Mouse (Mus musculus): ENCODE data around the gene Itpr3. TPM values are rescaled to one million over a fixed set of nuclear protein-coding genes. Genes with fewer than 3 reads are reported as not detected.

Itpr3 gene
- polyA plus RNA-seq, 1 experiment from 2014 or later, result 5.8 TPM

- Histone ChIP-seq H3K27ac (ENCODE audit: low read depth) (no peak overlapping the region), H3K27me3 (ENCODE audit: insufficient read depth, low read length) (no peaks in the 10 kb centered on the region), H3K4me2 (no peak overlapping the region), H3K9ac (no peak overlapping the region), H3K36me3 (ENCODE audit: insufficient read depth) (no peaks in the 10 kb centered on the region), H3K9me3 (ENCODE audit: low read depth, low read length) (no peaks in the 10 kb centered on the region), H3K4me3 (ENCODE audit: low read depth, low read length) (no peak overlapping the region), H3K4me1 (ENCODE audit: insufficient read depth) (no peaks in the 10 kb centered on the region)
- DNase-seq (peak; percentile 47), ATAC-seq (ENCODE audit: insufficient read depth) (no peak)
- 9% methylated on average over 8 of the region's 8 CpGs for WGBS
- TF ChIP-seq CTCF (IDR thresholded peaks at IDR 0.05; ENCODE audit: low read depth), result no peak
These were observed 89.3 kb downstream of the Itpr3 start for GRCm38 (mm10) chr17:27146323-27146923.

GRCm38 (mm10) chr17:27150871-27151270 lies 93.8 kb downstream of the Itpr3 start:
- no peaks in the 10 kb centered on the region for H3K27me3 ChIP-seq (ENCODE audit: insufficient read depth, low read length)
- H3K4me1 ChIP-seq (ENCODE audit: insufficient read depth), result no peaks in the 10 kb centered on the region
- no peak for TF ChIP-seq CTCF (IDR thresholded peaks at IDR 0.05; ENCODE audit: low read depth)
- no peak overlapping the region for H3K9ac ChIP-seq
- H3K27ac ChIP-seq (ENCODE audit: low read depth), result no peak overlapping the region
- DNase-seq (no peak), ATAC-seq (ENCODE audit: insufficient read depth) (no peak)
- H3K4me2 ChIP-seq, result no peak overlapping the region
- H3K9me3 ChIP-seq (ENCODE audit: low read depth, low read length), result no peaks in the 10 kb centered on the region
- no peak overlapping the region for H3K4me3 ChIP-seq (ENCODE audit: low read depth, low read length)
- no peaks in the 10 kb centered on the region for H3K36me3 ChIP-seq (ENCODE audit: insufficient read depth)
- WGBS, result 60% methylated on average over 7 of the region's 7 CpGs

DNA sequence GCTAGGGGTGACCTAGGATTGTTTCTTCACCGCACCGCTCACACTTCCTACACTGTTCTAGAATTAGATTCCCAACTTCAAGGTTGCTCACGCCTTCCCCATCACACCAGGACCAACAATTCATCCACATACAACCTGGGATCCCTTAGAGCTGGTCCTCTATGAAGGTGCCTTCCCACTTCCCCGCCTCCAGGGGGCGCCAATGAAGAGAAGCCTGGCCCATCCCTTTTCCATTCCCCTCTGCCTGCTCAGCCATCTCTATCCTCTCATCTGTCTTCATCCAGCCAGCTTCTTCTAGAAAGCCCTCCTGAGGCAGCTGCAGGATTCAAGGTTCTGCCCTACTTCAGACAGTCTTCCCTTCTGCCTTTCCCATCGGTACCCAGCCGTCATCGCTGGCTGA lies 94.3 kb downstream of the Itpr3 start:
- peak; percentile 58 for TF ChIP-seq CTCF (IDR thresholded peaks at IDR 0.05; ENCODE audit: low read depth)

DNA sequence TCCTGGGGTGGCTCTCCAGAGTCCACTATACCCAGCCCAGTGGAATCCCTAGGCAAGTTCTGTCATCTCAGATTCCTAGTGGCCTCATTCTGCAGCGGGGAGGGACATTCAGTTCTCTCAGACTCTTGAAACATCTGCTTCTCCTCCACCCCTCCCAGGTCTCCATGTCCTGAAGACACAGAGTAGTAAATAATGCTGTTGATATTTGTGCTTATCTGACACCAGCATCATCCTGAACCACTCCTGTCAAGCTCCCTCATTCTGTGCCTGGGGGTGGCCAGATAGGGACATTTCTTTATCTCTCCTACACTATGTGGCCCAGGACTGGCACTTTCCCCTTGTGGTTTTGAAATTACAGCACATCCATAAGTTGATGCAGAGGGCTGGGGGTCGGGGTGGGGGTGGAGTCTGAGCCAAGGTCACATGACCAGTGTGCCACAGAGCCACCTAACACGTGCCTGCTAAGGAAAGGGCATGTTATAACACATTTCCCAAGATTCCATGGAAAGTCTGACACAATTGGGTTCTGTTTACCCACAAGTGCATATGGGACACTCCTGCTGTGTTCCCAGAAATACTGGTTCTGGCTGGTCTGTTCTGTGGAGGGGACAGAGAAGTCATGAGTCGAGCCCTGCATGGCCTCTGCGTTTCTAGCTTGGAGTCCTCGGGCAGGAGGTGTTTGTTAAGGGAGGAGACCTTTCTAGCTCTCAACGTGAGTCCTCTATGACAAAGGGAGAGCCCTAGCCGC lies 96.0 kb downstream of the Itpr3 start:
- peak; percentile 21; the same call in 1 of the 2 replicates for ATAC-seq (ENCODE audit: insufficient read depth)
- no peaks in the 10 kb centered on the region for H3K9me3 ChIP-seq (ENCODE audit: low read depth, low read length)
- H3K4me2 ChIP-seq, result no peak overlapping the region
- no peaks in the 10 kb centered on the region for H3K27me3 ChIP-seq (ENCODE audit: insufficient read depth, low read length)
- H3K4me1 ChIP-seq (ENCODE audit: insufficient read depth), result no peaks in the 10 kb centered on the region
- H3K4me3 ChIP-seq (ENCODE audit: low read depth, low read length), result no peak overlapping the region
- WGBS, result 47% methylated on average over 8 of the region's 8 CpGs
- TF ChIP-seq CTCF (IDR thresholded peaks at IDR 0.05; ENCODE audit: low read depth), result no peak
- H3K9ac ChIP-seq, result no peak overlapping the region
- DNase-seq, result no peak
- no peaks in the 10 kb centered on the region for H3K36me3 ChIP-seq (ENCODE audit: insufficient read depth)
- no peak overlapping the region; the same call in 1 of the 2 replicates for H3K27ac ChIP-seq (ENCODE audit: low read depth)

More for the DNA sequence above, 94.3 kb downstream of the Itpr3 start:
- DNase-seq (no peak), ATAC-seq (ENCODE audit: insufficient read depth) (no peak)
- Histone ChIP-seq H3K4me3 (ENCODE audit: low read depth, low read length) (no peak overlapping the region), H3K4me2 (no peak overlapping the region), H3K36me3 (ENCODE audit: insufficient read depth) (no peaks in the 10 kb centered on the region), H3K27me3 (ENCODE audit: insufficient read depth, low read length) (no peaks in the 10 kb centered on the region), H3K9me3 (ENCODE audit: low read depth, low read length) (no peaks in the 10 kb centered on the region), H3K27ac (ENCODE audit: low read depth) (no peak overlapping the region), H3K9ac (no peak overlapping the region), H3K4me1 (ENCODE audit: insufficient read depth) (no peaks in the 10 kb centered on the region)
- WGBS, result 71% methylated on average over 8 of the region's 8 CpGs

DNA sequence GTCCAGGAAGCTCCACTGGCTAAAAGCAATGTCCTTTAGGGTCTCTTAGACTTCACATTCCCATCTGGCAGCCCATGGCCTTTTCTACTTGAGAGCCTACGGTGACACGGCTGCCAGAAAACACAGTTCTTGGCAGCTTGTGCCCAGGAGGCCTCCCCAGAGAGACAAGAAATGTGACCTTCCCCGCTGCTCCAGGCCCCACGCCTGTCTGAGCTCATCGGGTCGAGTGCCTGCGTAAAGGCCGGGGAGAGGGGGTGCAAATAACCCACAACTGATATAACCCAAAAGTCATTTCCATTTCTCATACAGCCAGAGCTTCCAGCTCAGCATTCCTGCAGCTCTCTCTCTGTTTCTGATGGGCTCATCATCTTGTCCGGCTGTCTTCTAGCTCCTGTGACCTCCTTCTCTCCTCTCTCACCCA lies 96.7 kb downstream of the Itpr3 start:
- Histone ChIP-seq H3K27me3 (ENCODE audit: insufficient read depth, low read length) (no peaks in the 10 kb centered on the region), H3K4me3 (ENCODE audit: low read depth, low read length) (no peak overlapping the region), H3K27ac (ENCODE audit: low read depth) (no peak overlapping the region; the same call in 1 of the 2 replicates), H3K4me2 (no peak overlapping the region), H3K4me1 (ENCODE audit: insufficient read depth) (no peaks in the 10 kb centered on the region), H3K36me3 (ENCODE audit: insufficient read depth) (no peaks in the 10 kb centered on the region), H3K9me3 (ENCODE audit: low read depth, low read length) (no peaks in the 10 kb centered on the region), H3K9ac (no peak overlapping the region)
- no peak for TF ChIP-seq CTCF (IDR thresholded peaks at IDR 0.05; ENCODE audit: low read depth)
- WGBS, result 44% methylated on average over 9 of the region's 9 CpGs
- no peak for ATAC-seq (ENCODE audit: insufficient read depth)
- peak; percentile 25 for DNase-seq

- H3K4me3 ChIP-seq (ENCODE audit: low read depth, low read length), result no peak overlapping the region
- WGBS, result 87% methylated on average over 14 of the region's 14 CpGs
- no peak overlapping the region for H3K9ac ChIP-seq
- no peaks in the 10 kb centered on the region for H3K36me3 ChIP-seq (ENCODE audit: insufficient read depth)
- no peaks in the 10 kb centered on the region for H3K9me3 ChIP-seq (ENCODE audit: low read depth, low read length)
- H3K27me3 ChIP-seq (ENCODE audit: insufficient read depth, low read length), result no peaks in the 10 kb centered on the region
- no peak for TF ChIP-seq CTCF (IDR thresholded peaks at IDR 0.05; ENCODE audit: low read depth)
- no peak for ATAC-seq (ENCODE audit: insufficient read depth)
- no peak overlapping the region for H3K4me2 ChIP-seq
- H3K27ac ChIP-seq (ENCODE audit: low read depth), result no peak overlapping the region
- H3K4me1 ChIP-seq (ENCODE audit: insufficient read depth), result no peaks in the 10 kb centered on the region
- DNase-seq, result no peak
These were observed 97.2 kb downstream of the Itpr3 start for GRCm38 (mm10) chr17:27154256-27154655.

DNA sequence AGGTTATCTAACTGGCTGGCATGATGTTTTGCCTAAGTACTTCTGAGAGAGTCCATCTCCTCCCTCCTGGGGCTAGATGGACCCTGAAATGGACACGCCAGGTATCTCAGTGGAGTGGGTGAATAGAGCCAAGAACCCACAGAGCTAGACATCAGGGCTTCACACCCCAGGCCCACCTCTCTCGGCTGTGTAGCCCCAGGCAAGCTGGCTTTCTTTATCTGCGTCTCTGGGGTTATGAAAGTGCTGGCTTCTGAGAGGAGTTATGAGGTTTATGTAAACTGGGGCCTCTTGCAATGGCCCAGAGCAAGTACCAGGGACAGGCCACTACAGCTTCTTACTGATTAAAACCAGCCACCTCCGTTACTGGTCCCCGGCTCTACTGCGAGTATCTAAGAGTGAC lies 97.8 kb downstream of the Itpr3 start:
- ATAC-seq (ENCODE audit: insufficient read depth), result no peak
- Histone ChIP-seq H3K9ac (no peak overlapping the region), H3K9me3 (ENCODE audit: low read depth, low read length) (no peaks in the 10 kb centered on the region), H3K27me3 (ENCODE audit: insufficient read depth, low read length) (no peaks in the 10 kb centered on the region), H3K27ac (ENCODE audit: low read depth) (no peak overlapping the region), H3K4me2 (no peak overlapping the region), H3K4me1 (ENCODE audit: insufficient read depth) (no peaks in the 10 kb centered on the region), H3K36me3 (ENCODE audit: insufficient read depth) (no peaks in the 10 kb centered on the region), H3K4me3 (ENCODE audit: low read depth, low read length) (no peak overlapping the region)
- DNase-seq, result no peak
- 60% methylated on average over 6 of the region's 6 CpGs for WGBS
- TF ChIP-seq CTCF (IDR thresholded peaks at IDR 0.05; ENCODE audit: low read depth), result no peak

Data from lung, embryonic 14.5 days (tissue).